Mouse (Mus musculus) small intestine, adult 2 months (tissue): ENCODE data around the gene Cercam. TPM values are rescaled to one million over a fixed set of nuclear protein-coding genes. Genes with fewer than 3 reads are reported as not detected.

Source experiments
- H3K27ac ChIP-seq: fragments of 200-500 bp; 2 replicates; pipeline ENCODE4 v1.5.1; 2012; ENCODE audit warnings: low read depth, low read length, control low read depth, inconsistent platforms; ENCODE audit not compliant: insufficient read depth
- H3K27me3 ChIP-seq: fragments of 200-500 bp; 2 replicates; pipeline ENCODE4 v1.6.1; 2012; ENCODE audit warnings: mild to moderate bottlenecking, moderate library complexity, low read length, inconsistent platforms; ENCODE audit not compliant: control insufficient read depth, insufficient read depth
- H3K36me3 ChIP-seq: fragments of 200-500 bp; 2 replicates; pipeline ENCODE4 v1.6.1; 2012; ENCODE audit warnings: mild to moderate bottlenecking, low read length, control low read depth, inconsistent platforms; ENCODE audit not compliant: control insufficient read depth, insufficient read depth
- H3K4me1 ChIP-seq: fragments of 200-500 bp; 2 replicates; pipeline ENCODE4 v1.6.1; 2012; ENCODE audit warnings: low read length, inconsistent platforms, mixed read lengths; ENCODE audit not compliant: control insufficient read depth, insufficient read depth, insufficient read length
- H3K4me3 ChIP-seq: fragments of 200-500 bp; 2 replicates; pipeline ENCODE4 v1.5.1; 2012; ENCODE audit warnings: low read depth, mild to moderate bottlenecking, control low read depth, inconsistent platforms, low read length, moderate library complexity
- CTCF ChIP-seq: fragments of 200-500 bp; IDR thresholded peaks from 2 replicates; pipeline ENCODE4 v1.5.1; 2012; ENCODE audit warnings: low read depth, mild to moderate bottlenecking, control low read depth, inconsistent platforms, low read length, moderate library complexity, mixed read lengths; ENCODE audit not compliant: insufficient replicate concordance, insufficient read length; ENCODE audit errors: extremely low read depth
- POLR2A ChIP-seq: fragments of 200-500 bp; IDR thresholded peaks from 2 replicates; pipeline ENCODE4 v1.6.1; 2012; ENCODE audit warnings: low read depth, mild to moderate bottlenecking, control low read depth, inconsistent platforms, low read length, moderate library complexity
- WGBS: fragments of 180-500 bp; shearing (Covaris S2); methylation state at CpG from one replicate; pipeline ENCODE4 v1.1.7; 2018; 5-methylcytosine and 5-hydroxymethylcytosine counted together
- polyA plus RNA-seq: library from polyadenylated mRNA; depleted of rRNA; stranded (reverse); fragments of >200 nt; gene quantifications from 2 replicates; pipeline ENCODE4 v1.2.3, GENCODE M21; 2012; rRNA removed

Gene Cercam
- 3.5 and 5.9 TPM in 2 replicates for polyA plus RNA-seq

DNA sequence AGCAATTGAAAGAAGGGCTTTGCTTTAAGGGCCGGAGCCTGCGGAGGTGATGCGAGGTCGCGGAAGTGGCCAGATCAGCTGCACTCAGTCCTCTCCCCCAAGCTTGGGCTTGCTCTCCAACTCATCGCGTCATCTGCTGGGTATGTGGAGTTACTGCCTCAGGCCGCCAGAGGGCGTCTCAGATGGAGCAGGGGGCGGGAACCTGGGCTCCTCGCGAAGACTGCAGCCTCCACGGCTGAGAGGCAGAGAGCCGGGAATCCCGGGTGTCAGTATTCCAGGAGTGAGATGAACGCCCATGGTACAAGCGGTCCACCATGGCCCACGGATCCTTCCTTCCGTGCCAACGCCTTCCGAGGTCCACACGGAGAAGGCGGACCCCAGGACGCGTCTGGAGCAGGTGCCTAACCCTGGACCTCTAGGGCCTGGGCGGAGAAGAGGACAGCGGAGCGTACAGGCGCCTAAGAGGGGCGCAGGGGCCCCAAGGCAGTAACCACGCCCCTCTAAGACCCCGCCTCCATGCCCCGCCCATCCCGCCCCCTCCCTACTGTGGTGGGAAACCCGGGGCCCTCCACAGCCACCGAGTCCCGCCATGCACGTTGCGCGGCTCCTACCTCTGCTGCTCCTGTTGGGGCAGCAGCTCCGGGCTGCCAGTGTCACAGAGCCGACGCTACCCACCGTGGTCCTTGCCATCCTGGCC, at the start of gene Cercam:
Gene Cercam (plus strand): TSS at position 216 of the 697 bp plus-strand sequence.
- TF ChIP-seq POLR2A (no peak), CTCF (peak; percentile 94)
- under 1% methylated on average over 37 of the region's 44 CpGs for WGBS
- peak within 1 kb of the TSS; percentile 61 for H3K27ac ChIP-seq

GRCm38 (mm10) chr2:29819363-29819762, 49.6 kb upstream of the Cercam start:
- Histone ChIP-seq H3K4me1 (peaks cover 6% of the 10 kb centered on the region), H3K27me3 (no peaks in the 10 kb centered on the region), H3K27ac (no peak overlapping the region), H3K36me3 (peaks cover 25% of the 10 kb centered on the region), H3K4me3 (no peak overlapping the region)
- 28% methylated on average over 2 of the region's 2 CpGs for WGBS
- TF ChIP-seq POLR2A (no peak), CTCF (no peak)

More for the DNA sequence above, at the start of gene Cercam:
- Histone ChIP-seq H3K4me3 (peak within 1 kb of the TSS; percentile 74), H3K4me1 (peaks cover 9% of the 10 kb centered on the region), H3K27me3 (no peaks in the 10 kb centered on the region; the same call in 1 of the 2 replicates), H3K36me3 (no peaks in the 10 kb centered on the region)

- Histone ChIP-seq H3K4me1 (peaks cover 6% of the 10 kb centered on the region), H3K4me3 (peak within 1 kb of the TSS; percentile 56), H3K27ac (peak within 1 kb of the TSS; percentile 10; the same call in 1 of the 2 replicates), H3K27me3 (no peaks in the 10 kb centered on the region), H3K36me3 (peaks cover 16% of the 10 kb centered on the region)
- 2% methylated on average over 35 of the region's 35 CpGs for WGBS
- no peak for TF ChIP-seq CTCF
- no peak for TF ChIP-seq POLR2A
Observed at GRCm38 (mm10) chr2:29820025-29820817, 48.7 kb upstream of the Cercam start, which contains the start of gene Urm1. Gene Urm1, plus strand, starts transcription at chr2:29820075.

GRCm38 (mm10) chr2:29826318-29826925, 42.5 kb upstream of the Cercam start:
- TF ChIP-seq CTCF, result no peak
- no peak for TF ChIP-seq POLR2A
- Histone ChIP-seq H3K27me3 (no peaks in the 10 kb centered on the region), H3K27ac (peak overlapping the region; percentile 78), H3K36me3 (no peaks in the 10 kb centered on the region), H3K4me1 (peaks cover 8% of the 10 kb centered on the region; the same call in 1 of the 2 replicates), H3K4me3 (peak overlapping the region; percentile 92)
- WGBS, result 6% methylated on average over 11 of the region's 11 CpGs

GRCm38 (mm10) chr2:29826926-29827708, 41.8 kb upstream of the Cercam start:
- H3K36me3 ChIP-seq, result no peaks in the 10 kb centered on the region
- H3K4me1 ChIP-seq, result peaks cover 8% of the 10 kb centered on the region; the same call in 1 of the 2 replicates
- H3K4me3 ChIP-seq, result peak overlapping the region; percentile 92
- peak overlapping the region; percentile 78 for H3K27ac ChIP-seq
- TF ChIP-seq CTCF (no peak), POLR2A (peak; percentile 39; the same call in 1 of the 2 replicates)
- H3K27me3 ChIP-seq, result no peaks in the 10 kb centered on the region
- under 1% methylated on average over 48 of the region's 48 CpGs for WGBS

- Histone ChIP-seq H3K27me3 (no peaks in the 10 kb centered on the region), H3K36me3 (no peaks in the 10 kb centered on the region), H3K4me3 (peak overlapping the region; percentile 92), H3K4me1 (peaks cover 8% of the 10 kb centered on the region; the same call in 1 of the 2 replicates), H3K27ac (no peak overlapping the region; the same call in 1 of the 2 replicates)
- WGBS, result 1% methylated on average over 12 of the region's 12 CpGs
- TF ChIP-seq CTCF (no peak), POLR2A (no peak)
Observed at GRCm38 (mm10) chr2:29827709-29828024, 41.3 kb upstream of the Cercam start.

- Histone ChIP-seq H3K4me3 (no peak overlapping the region), H3K4me1 (peaks cover 6% of the 10 kb centered on the region; the same call in 1 of the 2 replicates), H3K27me3 (no peaks in the 10 kb centered on the region), H3K27ac (no peak overlapping the region), H3K36me3 (peaks cover 10% of the 10 kb centered on the region)
- 96% methylated on average over 4 of the region's 4 CpGs for WGBS
- TF ChIP-seq CTCF (no peak), POLR2A (no peak)
Observed at GRCm38 (mm10) chr2:29831106-29831505, 37.9 kb upstream of the Cercam start.
